Mouse (Mus musculus): ENCODE results near the gene Ypel5.

The Ypel5 gene

DNA sequence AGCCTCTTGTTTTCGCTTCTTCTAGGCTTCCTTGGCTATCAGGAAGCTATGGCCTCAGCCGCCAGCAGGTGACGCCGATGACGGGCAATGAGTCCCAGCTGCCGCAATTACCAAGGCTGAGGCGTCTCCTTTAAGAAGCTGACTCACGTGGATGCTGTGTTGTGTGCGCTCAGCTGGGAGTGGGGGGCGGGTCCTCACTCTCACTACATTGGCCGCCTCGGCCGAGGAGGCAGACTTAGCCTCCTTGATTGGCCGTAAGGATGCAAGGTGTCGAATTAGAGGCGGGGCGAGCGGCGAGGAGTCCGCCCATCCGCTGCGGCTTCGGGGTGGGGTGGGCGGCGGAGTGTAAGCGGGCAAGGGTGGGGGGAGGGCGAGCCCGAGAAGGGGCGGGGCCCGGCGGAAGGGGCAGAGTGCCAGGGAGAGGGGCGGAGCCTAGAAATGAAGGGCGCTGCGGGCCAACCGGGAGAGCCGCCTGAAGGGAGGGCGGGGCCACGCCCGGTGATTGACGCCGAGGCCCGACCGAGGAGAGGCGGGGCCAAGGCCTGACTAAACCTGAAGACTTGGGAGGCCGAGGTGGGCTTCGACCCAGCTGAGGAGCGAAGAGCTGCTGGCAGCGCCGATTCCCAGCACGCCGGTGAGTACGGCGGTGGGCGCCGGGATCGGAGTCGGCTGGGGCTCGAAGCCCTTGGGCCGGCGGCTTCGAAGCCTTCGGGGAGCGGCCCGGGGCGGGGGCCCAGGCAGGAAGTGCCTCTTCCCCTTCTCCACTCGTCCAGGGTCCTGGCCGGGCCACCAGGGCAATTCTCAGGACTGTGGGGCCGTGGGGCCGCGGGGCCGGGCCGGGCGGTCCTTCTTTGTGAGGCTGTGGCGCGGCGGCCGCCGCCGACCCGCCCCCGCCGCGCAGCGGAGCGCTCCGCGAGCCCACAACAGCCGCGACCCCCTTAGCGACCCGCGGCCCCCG lies at the start of gene Ypel5:
Ypel5 (plus strand) TSS at position 296 of the 958 bp plus-strand sequence.
- DNase-seq (ENCODE audit: low read depth, low spot score) = peak; percentile 97

DNA sequence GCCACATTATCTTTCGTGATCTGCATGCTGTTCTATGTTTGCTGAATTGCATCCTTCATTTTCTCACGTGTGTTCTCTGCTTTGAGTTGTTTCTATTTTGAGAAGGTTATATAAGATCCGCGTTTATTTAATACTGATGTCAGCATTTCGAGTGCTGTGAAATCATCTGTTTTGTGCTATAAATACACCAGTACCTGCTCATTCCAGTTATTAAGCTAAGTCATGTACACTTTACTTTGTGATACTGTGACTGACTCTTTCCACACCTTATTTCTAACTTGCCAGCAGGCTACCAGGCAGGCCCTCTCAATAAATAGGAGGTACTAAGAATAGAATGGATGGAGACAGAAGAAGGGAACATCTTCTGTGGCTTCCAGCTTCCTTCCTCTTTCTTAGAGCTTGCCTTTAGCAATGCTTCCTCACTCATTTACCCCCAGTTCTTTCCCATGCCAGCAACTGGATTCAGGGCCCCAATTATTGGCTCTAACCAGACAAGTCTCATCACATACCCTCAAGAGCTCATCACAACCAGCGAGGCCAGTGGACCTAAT lies 48.3 kb upstream of the Ypel5 start:
- DNase-seq (ENCODE audit: low read depth, low spot score) = no peak

DNA sequence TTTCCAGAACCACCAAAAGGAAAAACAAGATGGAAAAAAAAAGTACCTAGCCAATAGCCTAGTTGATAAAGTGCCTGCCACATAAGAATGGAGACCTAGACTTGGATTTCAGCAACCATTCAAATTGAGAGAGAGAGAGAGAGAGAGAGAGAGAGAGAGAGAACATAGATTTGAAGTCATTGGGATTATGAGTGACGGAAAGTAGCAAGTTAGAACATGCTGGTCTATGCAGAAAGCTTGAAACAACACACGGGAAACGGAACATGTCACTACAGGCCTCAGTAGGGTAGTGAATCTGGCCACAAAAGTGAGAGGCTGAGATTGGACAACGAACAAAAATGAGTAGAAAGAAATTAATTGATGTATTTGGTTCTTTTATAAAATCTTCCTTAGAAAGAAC lies 43.0 kb upstream of the Ypel5 start:
- no peak for DNase-seq (ENCODE audit: low read depth, low spot score)

DNA sequence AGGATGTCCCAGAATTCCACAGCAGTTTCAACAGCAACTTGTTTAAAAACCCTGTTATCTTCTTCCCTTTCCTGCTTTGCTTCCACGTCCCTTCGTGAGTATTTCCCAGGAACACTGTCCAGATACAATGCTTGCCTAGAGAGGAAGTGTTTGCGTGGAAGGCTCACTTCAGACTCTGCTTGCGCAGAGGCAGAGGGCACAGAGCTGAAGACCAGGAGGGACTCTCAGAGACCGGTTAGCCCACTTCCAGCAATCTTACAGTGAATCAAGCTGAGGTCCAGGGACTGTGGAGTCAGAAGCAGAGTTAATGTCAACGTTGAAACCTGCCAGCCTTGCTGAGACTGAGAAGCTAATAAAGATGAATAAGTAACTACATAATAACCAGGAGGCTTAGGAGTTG lies 41.6 kb upstream of the Ypel5 start:
- DNase-seq (ENCODE audit: low read depth, low spot score) = no peak

DNA sequence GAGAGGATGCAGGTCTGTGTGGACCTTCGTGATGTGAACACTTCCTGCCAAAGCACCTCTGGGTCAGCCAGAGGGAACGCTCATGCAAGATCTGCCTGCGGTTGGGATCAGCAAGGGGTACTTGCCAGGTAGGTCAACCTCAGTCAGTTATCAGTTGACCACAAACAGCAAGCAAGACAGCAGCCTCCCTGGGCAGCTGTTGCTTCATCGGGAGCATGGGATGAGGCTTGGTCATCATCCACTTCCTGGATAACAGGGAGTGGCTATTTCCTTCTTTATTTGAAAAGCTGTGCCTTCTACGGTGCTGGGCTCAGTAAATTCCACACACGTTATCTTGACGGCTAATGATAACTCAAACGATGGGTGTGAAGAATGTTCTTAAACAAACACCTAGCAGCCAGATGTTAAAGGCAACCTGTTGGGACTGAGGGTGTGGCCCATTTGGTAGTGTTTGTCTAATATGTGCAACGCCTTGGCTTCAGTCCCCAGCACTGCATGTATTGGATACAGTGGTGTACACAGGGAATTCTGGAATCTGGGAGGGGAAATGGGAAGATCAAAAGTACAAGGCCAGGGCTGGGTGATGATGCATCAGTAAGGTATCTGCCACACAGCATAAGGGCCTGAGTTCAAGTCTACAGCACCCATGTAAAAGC lies 40.7 kb upstream of the Ypel5 start:
- DNase-seq (ENCODE audit: low read depth, low spot score) = no peak

DNA sequence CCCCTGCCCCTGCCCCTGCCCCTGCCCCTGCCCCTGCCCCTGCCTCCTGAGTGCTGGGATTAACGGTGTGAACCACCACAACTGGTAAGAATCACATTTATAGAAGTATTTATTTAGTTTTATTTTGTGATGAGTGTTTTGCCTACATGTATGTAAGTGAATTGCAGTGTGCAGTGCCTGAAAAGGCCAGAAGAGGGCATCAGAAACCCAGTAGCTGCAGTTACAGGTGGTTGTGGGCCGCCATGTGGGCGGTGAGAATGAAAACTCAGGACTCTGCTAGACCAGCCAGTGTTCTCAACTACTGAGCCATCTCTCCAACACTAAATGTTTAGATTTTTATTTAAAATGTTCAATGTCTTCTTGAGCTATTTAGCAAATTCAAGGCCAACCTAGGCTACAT lies 39.7 kb upstream of the Ypel5 start:
- DNase-seq (ENCODE audit: low read depth, low spot score) = no peak

DNA sequence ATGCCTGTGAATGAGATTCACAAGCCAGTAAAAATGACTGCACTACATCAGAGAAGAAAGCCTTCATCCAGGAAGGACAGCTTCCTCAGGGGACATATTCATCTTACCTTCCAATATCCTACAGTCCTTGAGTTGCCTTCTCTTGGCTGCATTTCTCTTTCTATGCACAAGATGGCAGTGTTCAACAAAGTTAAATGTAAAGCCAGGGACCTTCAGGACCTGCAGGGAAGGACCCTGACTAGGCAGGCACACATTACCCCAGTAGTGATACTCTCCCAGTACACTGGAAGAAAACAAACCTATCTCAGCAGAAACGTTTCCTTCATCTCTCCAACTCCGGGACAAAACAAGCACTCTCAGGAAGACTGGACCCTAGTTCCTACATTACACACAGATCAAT lies 38.4 kb upstream of the Ypel5 start:
- DNase-seq (ENCODE audit: low read depth, low spot score) = peak; percentile 18

DNA sequence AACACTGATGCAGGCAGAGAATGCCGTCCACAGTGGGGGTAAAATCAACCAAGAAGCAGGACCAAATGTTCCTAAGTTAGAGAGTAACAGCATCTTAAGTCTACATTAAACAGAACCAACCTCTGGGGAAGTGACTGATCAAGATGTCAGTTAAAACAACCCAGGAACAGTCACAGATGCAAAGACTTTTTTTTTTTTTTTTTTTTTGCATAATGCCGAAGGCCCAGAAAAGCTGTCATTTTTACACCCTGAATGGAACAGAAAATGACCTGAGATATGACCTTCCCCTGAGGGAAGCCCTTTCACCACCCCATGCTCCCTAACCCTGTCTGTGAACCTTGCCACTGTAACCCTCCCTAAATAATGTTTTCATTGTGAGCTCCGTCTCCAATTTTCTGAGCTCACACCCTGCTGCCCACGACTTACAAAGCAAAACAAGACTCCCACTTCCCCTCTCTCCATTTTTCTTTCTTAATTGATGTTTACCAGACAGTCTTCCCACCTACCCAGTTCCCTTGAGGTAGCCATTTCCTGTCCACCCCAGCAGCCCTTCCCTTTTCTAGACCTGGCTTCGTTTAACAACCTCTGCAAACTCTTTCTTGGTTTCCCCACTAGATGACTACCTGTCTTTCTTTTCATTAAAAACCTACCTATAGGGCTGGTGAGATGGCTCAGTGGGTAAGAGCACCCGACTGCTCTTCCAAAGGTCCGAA lies 26.2 kb upstream of the Ypel5 start:
- DNase-seq (ENCODE audit: low read depth, low spot score) = no peak

DNA sequence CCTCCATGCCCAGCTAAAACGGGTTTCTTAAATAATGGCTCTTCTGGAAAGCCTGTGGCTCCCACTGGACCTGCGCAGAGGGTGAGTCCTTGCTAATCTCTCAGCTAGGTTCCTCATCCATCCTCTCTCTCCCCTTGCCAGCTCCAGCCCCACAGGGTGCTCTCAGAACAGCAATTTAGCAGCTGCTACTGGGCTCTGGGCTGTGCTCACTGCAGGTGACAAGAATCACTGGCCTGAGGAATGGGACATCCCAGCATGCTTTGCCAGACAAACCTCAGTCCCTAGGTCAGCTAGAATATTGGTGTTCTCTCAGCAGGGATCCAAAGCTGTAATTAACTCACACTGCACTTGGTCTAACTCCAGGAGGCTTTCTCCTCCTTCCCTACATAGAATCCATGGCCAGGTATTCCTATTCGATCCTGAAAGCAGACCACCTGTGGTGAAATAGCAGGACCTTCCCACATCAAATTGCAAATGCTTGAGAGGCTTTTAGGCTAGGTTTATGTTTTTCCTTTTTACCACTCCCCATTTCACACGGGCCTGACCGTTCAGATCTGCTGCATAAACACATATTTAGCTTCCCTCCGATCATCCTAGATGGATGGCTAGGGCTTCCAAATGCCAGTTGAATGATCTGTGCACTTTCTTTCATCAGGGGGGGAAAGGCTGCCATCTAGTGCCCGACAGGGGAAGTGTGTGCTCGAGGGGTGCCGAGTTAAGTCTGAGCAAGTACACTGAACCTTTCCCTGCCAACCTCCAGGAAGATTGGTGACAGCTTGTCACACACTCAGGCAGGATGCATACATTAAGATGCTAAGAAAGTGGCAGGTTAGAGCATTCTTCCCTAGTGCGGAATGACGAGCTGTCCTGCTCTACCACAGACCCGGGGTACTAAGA lies 22.6 kb upstream of the Ypel5 start:
- DNase-seq (ENCODE audit: low read depth, low spot score) = peak; percentile 37

DNA sequence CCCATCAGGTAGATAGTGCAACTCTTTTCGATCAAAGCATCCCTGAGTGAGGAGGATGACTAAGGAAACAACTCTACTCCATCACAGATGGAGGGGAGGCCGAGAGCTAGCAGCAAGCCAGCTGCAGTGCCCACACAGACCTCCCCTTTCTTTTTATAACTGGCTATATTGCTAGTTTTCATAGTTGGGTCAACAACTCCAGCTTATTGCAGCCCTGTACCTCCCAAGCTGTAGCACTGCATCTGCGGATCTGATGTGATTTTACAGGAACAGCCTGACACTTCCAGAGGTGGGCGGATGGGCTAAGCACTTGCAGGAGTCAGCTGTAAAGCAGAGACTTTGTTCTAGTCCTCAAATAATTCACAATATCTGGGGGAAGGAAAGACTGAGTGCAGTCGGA lies 18.7 kb upstream of the Ypel5 start:
- DNase-seq (ENCODE audit: low read depth, low spot score) = no peak

DNA sequence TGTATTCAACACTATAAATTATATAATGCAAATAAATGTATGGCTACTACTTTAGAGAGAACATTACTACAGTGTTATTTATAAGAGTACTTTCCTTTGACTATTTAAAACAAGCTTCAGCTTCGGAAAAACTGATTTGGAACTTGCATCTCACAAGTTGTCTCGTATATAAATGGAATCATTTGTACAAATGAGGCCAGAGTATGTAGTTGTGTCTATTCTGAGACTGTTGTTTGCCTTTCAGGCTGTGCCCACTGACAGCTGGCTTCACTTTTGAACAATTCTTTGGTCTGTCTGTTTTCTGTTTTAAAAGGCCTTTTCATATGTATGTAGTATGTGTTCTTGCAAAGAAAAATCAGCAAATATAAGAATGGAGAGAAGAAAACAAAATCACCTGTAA lies 16.5 kb upstream of the Ypel5 start:
- no peak for DNase-seq (ENCODE audit: low read depth, low spot score)

DNA sequence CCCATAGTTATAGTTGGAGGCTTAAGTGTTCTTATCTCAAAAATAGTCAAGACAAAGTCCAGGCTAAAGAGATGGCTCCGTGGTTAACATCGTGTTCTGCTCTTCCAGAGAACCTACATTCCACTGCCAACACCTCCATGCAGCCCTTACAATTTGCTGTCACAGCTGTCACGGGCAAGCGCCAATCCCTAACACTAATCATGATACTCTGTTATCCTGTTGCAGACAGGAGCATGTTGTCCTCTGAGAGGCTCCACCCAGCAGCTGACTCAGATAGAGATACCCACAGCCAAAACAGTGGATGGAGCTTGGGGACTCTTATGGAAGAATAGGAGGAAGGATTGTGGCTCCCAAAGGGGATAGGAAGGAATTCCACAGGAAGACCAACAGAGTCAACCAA lies 15.8 kb upstream of the Ypel5 start:
- DNase-seq (ENCODE audit: low read depth, low spot score) = no peak

DNA sequence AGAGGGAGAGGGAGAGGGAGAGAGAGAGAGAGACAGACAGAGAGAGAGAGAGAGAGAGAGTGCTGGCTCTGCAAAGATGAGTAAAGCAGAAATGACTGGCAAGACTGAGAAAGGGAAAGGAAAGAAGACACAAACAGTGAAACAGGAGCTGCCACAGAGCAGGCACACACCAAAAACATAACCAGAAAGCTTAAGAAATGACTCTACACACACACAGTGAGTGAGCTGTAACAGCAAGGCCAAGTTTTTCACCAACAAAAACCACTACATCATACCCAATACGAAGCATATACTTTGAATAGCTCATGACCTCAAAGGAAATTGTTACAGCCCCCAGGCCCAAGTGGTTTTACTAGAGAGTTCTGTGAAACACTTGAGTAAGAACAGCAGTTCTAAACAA lies 14.3 kb upstream of the Ypel5 start:
- no peak for DNase-seq (ENCODE audit: low read depth, low spot score)

DNA sequence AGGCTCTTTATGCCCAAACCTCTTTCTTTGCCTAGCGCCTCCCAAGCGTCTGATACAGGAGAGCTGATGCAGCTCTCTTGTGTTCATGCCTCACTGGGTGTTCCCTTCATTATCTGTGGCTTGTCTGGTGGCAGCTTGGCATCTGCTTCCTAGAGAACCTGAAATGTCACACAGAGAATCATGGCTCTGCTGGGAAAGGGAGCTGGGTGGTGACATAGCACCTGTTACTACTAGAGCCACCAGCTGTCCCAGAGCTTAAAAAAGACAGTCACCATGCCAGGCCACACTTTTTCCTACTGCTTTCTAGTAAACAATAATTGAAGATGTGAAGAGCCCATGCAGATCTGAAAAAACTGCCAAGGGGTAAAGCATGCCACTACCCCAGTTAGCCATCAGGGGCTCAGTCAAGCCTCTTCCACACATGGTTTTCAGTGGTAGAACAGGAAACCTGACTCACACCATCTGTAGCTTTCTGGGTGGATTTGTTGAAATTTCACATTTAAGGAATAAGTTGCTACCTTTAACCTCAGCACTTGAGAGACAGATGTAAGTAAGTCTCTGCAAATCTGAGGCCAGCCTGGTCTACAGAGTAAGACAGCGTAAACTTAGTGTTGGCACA lies 9.2 kb upstream of the Ypel5 start:
- no peak for DNase-seq (ENCODE audit: low read depth, low spot score)

DNA sequence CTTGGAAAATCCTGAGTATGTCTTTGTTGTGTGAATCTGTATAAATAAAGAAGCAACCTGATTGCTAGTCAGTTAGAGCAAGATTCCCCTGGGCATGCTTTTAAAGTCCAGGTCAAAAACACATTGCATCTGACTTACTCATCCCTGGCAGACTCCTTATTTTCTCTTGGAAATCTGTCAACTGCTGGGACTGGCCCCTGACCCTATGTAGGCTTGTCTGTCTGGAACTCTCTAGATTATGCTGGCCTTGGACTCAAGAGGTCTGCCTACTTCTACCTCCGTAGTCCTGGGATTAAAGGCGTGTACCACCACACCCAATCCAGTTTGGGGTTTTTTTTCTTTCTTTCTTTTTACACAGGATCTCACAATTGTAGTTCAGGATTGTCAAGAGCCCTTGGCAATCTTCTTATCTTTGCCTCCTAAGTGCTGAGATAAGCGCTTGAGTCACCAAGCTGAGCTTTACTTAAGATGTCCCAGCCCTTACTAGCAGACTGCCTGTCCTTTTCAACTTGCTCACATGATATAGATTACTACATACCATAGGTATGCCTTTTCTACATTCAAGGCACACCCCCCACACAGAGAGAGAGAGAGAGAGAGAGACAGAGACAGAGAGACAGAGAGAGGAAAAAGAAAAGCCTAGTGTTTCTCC lies 8.1 kb upstream of the Ypel5 start:
- no peak for DNase-seq (ENCODE audit: low read depth, low spot score)

DNA sequence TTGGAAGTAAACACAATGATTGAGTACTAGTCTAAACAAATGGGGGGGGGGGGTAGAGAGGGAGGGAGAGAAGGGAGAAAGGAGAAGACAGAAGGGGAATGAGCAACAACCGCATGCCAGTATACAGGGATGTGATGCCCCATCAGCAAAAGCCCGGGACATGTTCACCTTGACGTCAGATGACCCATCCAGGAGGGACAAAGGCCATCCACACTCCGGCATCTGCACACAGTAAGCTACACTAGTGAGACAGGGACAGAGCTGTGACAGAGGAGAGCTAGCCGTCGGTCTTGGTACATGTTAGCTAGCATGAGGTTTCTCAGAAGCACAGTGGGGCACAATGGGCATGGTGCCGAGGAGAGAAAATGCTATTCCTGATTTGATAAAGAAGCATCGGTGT lies 7.6 kb upstream of the Ypel5 start:
- DNase-seq (ENCODE audit: low read depth, low spot score) = no peak

DNA sequence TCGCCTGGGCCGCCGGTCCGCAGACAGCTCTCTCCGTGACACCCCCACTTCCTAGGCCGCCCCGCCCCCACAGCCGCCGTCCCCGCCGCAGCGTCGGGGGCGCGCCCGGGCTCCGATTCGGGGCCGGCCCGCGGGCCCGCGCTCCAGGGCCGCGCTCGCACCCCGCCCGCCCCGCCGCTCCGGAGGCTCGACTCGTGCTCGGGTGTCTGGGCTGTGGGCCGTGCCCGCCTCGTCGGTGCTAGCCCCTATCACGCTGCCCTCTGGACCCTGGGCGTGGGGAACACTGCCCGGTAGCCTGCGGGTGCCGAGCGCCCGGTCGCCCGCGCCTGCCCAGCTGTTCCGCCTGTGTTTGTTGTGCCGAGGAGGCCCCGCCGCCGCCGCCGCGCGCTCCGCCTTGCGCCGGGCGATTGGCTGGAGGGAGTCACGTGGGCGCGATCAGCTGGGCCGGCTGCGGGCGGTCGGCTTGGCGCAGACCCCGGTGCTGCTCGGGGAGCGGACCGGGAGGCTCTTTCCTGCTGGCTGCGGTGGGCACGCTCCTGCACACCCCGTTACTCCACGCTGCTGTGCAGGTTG lies 973 bp downstream of the Ypel5 start:
- DNase-seq (ENCODE audit: low read depth, low spot score) = peak; percentile 81

DNA sequence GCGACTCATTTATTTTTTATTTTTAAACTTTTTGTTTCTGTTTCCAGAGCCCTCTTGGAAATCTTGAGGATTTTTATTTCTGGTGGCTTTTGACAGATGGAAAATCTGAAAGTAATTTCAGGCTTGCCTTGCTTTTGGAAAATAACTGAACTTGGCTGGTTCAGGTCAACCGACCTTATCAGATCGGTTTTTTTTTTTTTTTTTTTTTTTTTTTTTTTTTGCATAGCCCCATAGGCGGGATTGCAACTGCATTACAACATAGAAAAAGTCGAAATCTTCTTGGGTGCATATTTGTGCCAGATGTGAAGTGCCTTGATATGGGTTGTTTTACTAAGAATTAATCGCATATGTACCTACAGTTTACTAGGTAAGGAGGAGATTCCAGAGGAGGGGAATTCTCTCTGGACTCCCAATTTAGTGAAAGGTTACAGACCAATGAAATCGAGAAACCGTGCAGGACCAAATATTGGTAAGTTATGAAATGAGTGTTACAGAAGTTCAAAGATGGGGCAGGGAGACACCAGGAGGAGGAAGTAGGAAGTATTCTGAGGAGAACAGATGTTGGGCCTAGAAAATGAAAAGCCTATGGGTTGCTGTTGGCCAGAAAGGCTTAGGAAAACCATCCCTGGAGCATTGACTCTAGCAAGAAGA lies 1.7 kb downstream of the Ypel5 start:
- DNase-seq (ENCODE audit: low read depth, low spot score) = no peak

DNA sequence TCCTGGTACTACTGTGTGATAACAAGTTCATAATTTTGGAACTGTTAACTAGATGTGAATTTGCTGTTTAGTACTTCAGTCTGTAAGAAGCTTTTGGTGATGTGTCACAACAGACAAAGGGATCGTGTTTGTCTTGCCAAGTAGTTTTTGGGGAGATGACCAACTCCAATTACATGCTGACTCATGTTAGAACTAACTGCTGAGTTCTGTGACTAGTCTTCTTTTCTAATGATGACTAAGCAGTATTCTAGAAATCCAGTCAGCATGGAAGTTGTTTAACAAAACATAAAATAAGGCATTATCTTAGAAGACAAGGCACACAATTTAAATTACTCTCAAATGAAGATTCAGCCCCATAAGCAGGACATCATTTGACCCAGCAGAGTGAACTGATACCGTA lies 2.7 kb downstream of the Ypel5 start:
- no peak for DNase-seq (ENCODE audit: low read depth, low spot score)
